Mouse (Mus musculus) kidney, adult 2 months (tissue): ENCODE results near the gene H2-M10.2.

Experiments used
- CTCF ChIP-seq: fragments of 200-500 bp; conservative IDR thresholded peaks from 2 replicates; pipeline ENCODE4 v1.5.1; 2011; ENCODE audit warnings: low read depth, mild to moderate bottlenecking, control low read depth, low read length, moderate library complexity, mixed read lengths; ENCODE audit not compliant: insufficient read depth, insufficient read length
- POLR2A ChIP-seq: fragments of 200-500 bp; IDR thresholded peaks from one replicate; pipeline ENCODE4 v1.6.1; 2011; ENCODE audit warnings: low read depth, low read length, control low read depth

DNA sequence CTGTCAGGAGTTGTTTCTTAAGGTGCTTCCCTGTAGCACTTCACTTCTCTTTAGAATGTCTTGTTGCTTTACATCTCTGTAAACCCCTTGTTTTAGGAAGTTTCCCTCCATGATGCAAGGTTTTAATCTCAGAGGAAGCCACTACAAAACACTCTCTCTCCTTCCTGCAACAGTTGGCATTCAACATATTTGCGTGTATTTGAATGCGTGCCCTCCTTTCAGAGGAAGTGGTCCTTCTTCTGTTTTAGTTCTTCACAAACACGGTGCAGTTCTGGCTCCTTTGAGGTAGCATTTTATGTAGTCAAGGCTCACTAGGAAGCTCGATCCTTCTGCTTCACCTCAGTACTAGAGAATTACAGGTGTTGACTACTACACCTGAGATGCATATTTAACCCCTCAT, 12.5 kb downstream of the H2-M10.2 start:
- no peak for TF ChIP-seq CTCF
- no peak for TF ChIP-seq POLR2A
